Mouse (Mus musculus): ENCODE data around the gene Otud7b. TPM values are rescaled to one million over a fixed set of nuclear protein-coding genes. Genes with fewer than 3 reads are reported as not detected.

The Otud7b gene
- polyA plus RNA-seq, 1 experiment from 2014 or later = 11.3 TPM

DNA sequence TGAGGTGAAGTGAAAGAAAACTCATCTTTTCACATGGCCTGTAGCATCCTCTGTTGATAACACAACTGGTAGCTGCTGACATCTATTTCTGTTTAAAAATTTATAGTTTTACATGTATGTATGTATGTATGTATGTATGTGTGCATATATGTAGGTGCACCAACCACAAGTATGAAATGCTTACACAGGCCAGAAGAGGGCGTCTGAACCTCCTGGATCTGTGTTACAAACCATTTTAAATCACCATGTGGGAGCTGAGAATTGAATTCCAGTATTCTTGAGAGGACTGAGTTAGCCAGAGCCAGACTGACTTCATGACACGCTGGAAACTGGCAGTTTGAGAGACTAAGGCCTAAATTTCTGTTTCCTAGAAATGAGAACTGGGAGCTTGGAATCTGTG is 13.2 kb upstream of the Otud7b start:
- ATAC-seq (replicated peaks; ENCODE audit: low FRiP score) (no peak), DNase-seq (ENCODE audit: low spot score) (no peak)
- Histone ChIP-seq H3K9me3 (ENCODE audit: control insufficient read depth, low read length) (no peaks in the 10 kb centered on the region), H3K4me3 (ENCODE audit: low read depth, low read length) (no peak overlapping the region), H3K27me3 (ENCODE audit: control insufficient read depth, insufficient read depth, low read length) (no peaks in the 10 kb centered on the region), H3K27ac (ENCODE audit: low read depth, low read length) (no peak overlapping the region), H3K4me2 (ENCODE audit: low read depth, low read length, severe bottlenecking) (no peak overlapping the region), H3K4me1 (replicated peaks; ENCODE audit: control insufficient read depth, insufficient read depth, low read length) (no peaks in the 10 kb centered on the region), H3K9ac (ENCODE audit: low read length) (no peak overlapping the region), H3K36me3 (ENCODE audit: control insufficient read depth, insufficient read depth, low read length) (no peaks in the 10 kb centered on the region)
- 75% methylated on average over 2 of the region's 2 CpGs for WGBS

DNA sequence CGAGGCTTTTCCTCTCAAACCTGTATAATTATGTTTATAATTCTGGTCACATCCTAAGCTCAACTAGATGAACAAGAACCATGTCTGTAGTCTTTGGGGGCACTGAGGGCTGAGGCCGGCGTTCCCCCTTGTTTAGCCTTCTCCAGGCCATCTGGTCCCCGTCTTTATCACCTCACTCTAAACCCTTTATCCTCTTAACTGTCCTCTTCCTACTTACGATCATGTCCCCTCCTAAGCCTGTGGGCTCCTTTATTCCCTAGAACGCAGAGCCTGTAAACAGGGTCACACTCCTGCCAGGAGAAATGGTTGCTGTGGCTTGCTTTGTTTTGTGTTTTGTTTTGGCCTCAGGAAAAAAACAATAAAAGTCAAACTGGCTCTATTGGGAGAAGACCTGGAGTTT is 12.4 kb upstream of the Otud7b start:
- no peak for DNase-seq (ENCODE audit: low spot score)
- WGBS = 54% methylated on average over 6 of the region's 6 CpGs

DNA sequence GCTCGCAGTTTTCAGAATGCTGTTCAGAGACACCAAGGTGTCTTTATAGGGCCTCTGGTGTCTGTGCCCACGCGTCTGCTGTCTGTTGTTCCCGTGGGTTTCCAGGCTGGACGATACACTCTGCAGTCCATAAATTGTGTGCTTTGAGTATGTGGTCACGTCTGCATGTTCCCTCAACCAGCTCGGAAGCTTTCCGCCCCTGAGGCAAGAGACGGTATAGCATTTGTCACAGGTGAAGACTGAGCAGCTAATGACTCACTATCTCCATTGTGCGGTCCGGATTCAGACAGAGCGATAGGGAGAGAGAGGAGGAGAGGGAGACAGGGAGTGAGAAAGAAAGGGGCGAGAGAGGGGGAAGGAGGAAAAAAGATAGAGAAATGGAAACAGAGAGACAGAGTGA is 10.8 kb upstream of the Otud7b start:
- ATAC-seq (replicated peaks; ENCODE audit: low FRiP score) = no peak
- no peak overlapping the region for H3K4me3 ChIP-seq (ENCODE audit: low read depth, low read length)
- no peaks in the 10 kb centered on the region for H3K36me3 ChIP-seq (ENCODE audit: control insufficient read depth, insufficient read depth, low read length)
- no peaks in the 10 kb centered on the region for H3K9me3 ChIP-seq (ENCODE audit: control insufficient read depth, low read length)
- no peak for DNase-seq (ENCODE audit: low spot score)
- H3K4me1 ChIP-seq (replicated peaks; ENCODE audit: control insufficient read depth, insufficient read depth, low read length) = no peaks in the 10 kb centered on the region
- 72% methylated on average over 13 of the region's 13 CpGs for WGBS
- no peak overlapping the region for H3K9ac ChIP-seq (ENCODE audit: low read length)
- H3K4me2 ChIP-seq (ENCODE audit: low read depth, low read length, severe bottlenecking) = no peak overlapping the region
- H3K27me3 ChIP-seq (ENCODE audit: control insufficient read depth, insufficient read depth, low read length) = no peaks in the 10 kb centered on the region
- H3K27ac ChIP-seq (ENCODE audit: low read depth, low read length) = no peak overlapping the region

More for the DNA sequence above, 12.4 kb upstream of the Otud7b start:
- Histone ChIP-seq H3K36me3 (ENCODE audit: control insufficient read depth, insufficient read depth, low read length) (no peaks in the 10 kb centered on the region), H3K27ac (ENCODE audit: low read depth, low read length) (no peak overlapping the region), H3K4me1 (replicated peaks; ENCODE audit: control insufficient read depth, insufficient read depth, low read length) (no peaks in the 10 kb centered on the region), H3K9me3 (ENCODE audit: control insufficient read depth, low read length) (no peaks in the 10 kb centered on the region), H3K4me3 (ENCODE audit: low read depth, low read length) (no peak overlapping the region), H3K27me3 (ENCODE audit: control insufficient read depth, insufficient read depth, low read length) (no peaks in the 10 kb centered on the region), H3K9ac (ENCODE audit: low read length) (no peak overlapping the region), H3K4me2 (ENCODE audit: low read depth, low read length, severe bottlenecking) (no peak overlapping the region)
- ATAC-seq (replicated peaks; ENCODE audit: low FRiP score) = no peak

DNA sequence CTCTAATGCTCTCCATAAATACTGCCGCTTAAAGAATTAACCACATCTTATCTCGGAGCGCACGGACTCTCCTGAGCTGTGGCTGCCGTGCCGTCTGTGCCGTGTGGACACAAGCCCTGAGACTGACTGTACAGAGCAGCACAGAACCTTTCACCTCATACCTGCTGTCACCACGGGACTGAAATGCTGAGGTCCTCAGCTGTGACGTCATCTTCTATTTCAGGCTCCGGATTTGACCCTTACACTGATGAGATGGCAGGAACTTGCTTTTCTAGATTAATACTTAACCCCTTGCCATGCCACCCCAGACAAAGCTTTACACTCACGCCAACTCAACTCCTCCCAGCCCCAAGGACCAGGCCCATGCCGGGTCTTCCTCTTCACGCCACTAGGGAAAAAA is 10.1 kb upstream of the Otud7b start:
- Histone ChIP-seq H3K27me3 (ENCODE audit: control insufficient read depth, insufficient read depth, low read length) (no peaks in the 10 kb centered on the region), H3K4me2 (ENCODE audit: low read depth, low read length, severe bottlenecking) (no peak overlapping the region), H3K4me1 (replicated peaks; ENCODE audit: control insufficient read depth, insufficient read depth, low read length) (no peaks in the 10 kb centered on the region), H3K36me3 (ENCODE audit: control insufficient read depth, insufficient read depth, low read length) (no peaks in the 10 kb centered on the region), H3K4me3 (ENCODE audit: low read depth, low read length) (no peak overlapping the region), H3K9me3 (ENCODE audit: control insufficient read depth, low read length) (no peaks in the 10 kb centered on the region), H3K27ac (ENCODE audit: low read depth, low read length) (no peak overlapping the region), H3K9ac (ENCODE audit: low read length) (no peak overlapping the region)
- ATAC-seq (replicated peaks; ENCODE audit: low FRiP score) (no peak), DNase-seq (ENCODE audit: low spot score) (no peak)
- WGBS = 91% methylated on average over 13 of the region's 13 CpGs

DNA sequence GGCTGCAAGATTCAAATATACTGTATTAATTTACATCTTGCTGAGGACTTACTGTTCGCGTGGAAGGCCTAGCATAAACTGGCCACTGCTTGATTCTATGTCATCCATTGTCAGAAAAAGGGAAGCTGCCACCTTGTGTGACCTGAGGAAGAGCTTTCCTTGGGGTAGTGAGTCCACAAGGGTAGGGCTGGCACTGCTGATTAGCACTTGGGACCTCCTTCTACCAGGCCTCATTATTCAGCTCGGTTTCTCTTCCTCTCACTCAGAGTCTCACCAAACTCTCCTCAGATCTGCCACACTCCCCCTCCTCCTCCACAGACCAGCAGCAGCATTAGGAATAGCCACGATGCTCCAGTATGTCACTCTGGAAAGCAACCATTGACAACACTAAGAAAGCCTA is 6.2 kb upstream of the Otud7b start:
- DNase-seq (ENCODE audit: low spot score) (no peak), ATAC-seq (replicated peaks; ENCODE audit: low FRiP score) (no peak)
- Histone ChIP-seq H3K9me3 (ENCODE audit: control insufficient read depth, low read length) (no peaks in the 10 kb centered on the region), H3K4me3 (ENCODE audit: low read depth, low read length) (no peak overlapping the region), H3K4me2 (ENCODE audit: low read depth, low read length, severe bottlenecking) (no peak overlapping the region), H3K27ac (ENCODE audit: low read depth, low read length) (no peak overlapping the region), H3K27me3 (ENCODE audit: control insufficient read depth, insufficient read depth, low read length) (no peaks in the 10 kb centered on the region), H3K4me1 (replicated peaks; ENCODE audit: control insufficient read depth, insufficient read depth, low read length) (peaks cover 2% of the 10 kb centered on the region; the same call in 1 of the 2 replicates), H3K36me3 (ENCODE audit: control insufficient read depth, insufficient read depth, low read length) (no peaks in the 10 kb centered on the region), H3K9ac (ENCODE audit: low read length) (no peak overlapping the region)
- WGBS = 78% methylated on average over 4 of the region's 4 CpGs

DNA sequence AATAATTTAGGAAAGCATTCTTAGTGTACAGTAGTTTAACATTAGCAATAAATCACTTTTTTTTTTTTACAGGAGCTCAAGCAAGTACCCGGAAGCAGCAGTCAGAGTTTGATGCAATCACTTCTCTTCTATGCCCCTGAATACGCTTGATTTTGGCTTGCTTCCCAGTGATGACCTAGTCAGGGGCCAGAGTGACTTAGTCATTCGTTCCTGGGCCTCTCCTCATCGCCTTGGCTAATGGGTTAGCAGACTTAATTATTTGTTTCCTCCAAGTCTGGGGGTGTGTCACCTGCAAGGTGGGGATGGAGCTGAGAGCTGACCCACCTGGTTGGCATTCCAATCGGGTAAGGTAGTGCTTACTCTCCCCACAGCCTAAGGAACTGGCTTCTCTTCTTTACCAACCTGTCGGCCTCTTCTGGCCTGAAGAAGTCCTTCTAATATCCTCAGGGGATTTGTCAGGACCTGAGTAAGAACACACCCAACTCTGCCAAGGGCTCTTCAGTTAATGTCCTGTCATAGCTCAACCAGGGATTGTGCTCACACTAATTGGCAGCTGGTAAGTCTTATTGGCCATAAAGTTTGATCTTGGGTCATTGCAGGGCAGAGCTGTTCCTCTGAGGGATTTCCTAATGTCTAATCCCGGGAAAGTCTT is 5.6 kb upstream of the Otud7b start:
- Histone ChIP-seq H3K36me3 (ENCODE audit: control insufficient read depth, insufficient read depth, low read length) (no peaks in the 10 kb centered on the region), H3K9me3 (ENCODE audit: control insufficient read depth, low read length) (no peaks in the 10 kb centered on the region), H3K4me3 (ENCODE audit: low read depth, low read length) (no peak overlapping the region), H3K4me2 (ENCODE audit: low read depth, low read length, severe bottlenecking) (no peak overlapping the region), H3K9ac (ENCODE audit: low read length) (no peak overlapping the region), H3K27ac (ENCODE audit: low read depth, low read length) (no peak overlapping the region), H3K27me3 (ENCODE audit: control insufficient read depth, insufficient read depth, low read length) (no peaks in the 10 kb centered on the region), H3K4me1 (replicated peaks; ENCODE audit: control insufficient read depth, insufficient read depth, low read length) (peaks cover 2% of the 10 kb centered on the region; the same call in 1 of the 2 replicates)
- DNase-seq (ENCODE audit: low spot score) (no peak), ATAC-seq (replicated peaks; ENCODE audit: low FRiP score) (no peak)
- 72% methylated on average over 7 of the region's 7 CpGs for WGBS

DNA sequence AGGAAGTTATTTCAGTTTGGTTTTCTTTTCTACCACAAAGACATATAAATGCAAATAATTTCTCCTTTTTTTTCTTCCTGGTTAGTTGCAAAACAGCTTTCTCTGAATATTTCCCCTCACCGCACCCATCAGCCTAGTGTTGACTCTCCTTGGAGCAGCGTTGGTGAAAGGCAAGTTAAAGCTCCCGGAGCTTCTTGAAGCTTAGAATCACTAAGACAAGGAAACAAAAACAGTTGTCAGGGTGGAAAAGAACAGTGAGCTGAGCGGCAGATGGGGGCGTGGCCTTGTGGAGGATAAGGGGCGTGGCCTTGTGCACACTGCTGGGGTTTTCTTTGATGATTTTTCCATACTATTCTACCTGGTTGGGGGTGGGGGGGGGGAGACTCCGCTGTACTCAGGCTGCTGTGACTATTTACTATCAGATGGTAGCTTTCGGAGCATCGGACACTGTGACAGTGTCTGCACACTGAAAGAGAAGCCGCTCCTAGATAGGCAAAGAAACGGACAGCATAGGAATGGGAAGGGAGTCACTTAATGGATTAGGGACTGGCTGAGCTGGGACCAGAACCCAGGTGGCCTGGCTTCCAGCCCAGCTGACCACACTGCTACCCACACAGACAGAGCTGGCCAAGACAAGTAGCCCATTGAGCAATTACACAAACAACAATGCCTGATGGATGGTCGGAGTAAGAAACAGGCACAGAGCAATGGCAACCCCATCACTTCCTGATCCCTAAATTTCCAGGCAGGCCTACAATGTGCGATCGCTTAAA is 2.0 kb upstream of the Otud7b start:
- no peak overlapping the region for H3K27ac ChIP-seq (ENCODE audit: low read depth, low read length)

DNA sequence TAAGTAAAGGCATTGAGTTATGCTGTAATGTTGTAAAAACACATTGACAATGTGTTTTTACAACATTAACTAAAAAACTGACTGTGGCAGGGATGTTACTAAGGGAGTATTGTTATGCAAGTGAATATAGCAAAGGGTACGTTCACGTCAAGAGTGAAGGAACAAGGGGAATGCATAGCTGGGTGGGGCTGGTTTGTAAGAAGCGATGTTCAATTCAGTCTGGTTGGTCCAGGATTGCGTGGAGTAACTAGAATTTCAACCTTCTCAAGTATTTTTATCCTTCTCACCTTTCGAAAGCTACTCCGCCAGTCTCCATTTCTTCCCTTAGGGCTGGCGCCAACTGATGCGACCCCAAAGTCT is 446 bp upstream of the Otud7b start:
- Histone ChIP-seq H3K27me3 (ENCODE audit: control insufficient read depth, insufficient read depth, low read length) (no peaks in the 10 kb centered on the region), H3K27ac (ENCODE audit: low read depth, low read length) (peak overlapping the region; percentile 25; the same call in 1 of the 2 replicates), H3K9ac (ENCODE audit: low read length) (peak overlapping the region; percentile 84), H3K4me2 (ENCODE audit: low read depth, low read length, severe bottlenecking) (peak overlapping the region; percentile 64), H3K4me3 (ENCODE audit: low read depth, low read length) (peak overlapping the region; percentile 88), H3K9me3 (ENCODE audit: control insufficient read depth, low read length) (no peaks in the 10 kb centered on the region), H3K4me1 (replicated peaks; ENCODE audit: control insufficient read depth, insufficient read depth, low read length) (peaks cover 5% of the 10 kb centered on the region; the same call in 1 of the 2 replicates), H3K36me3 (ENCODE audit: control insufficient read depth, insufficient read depth, low read length) (no peaks in the 10 kb centered on the region)
- no peak for DNase-seq (ENCODE audit: low spot score)
- 4% methylated on average over 8 of the region's 8 CpGs for WGBS
- peak; percentile 54 for ATAC-seq (replicated peaks; ENCODE audit: low FRiP score)

More for the DNA sequence above, 2.0 kb upstream of the Otud7b start:
- H3K4me2 ChIP-seq (ENCODE audit: low read depth, low read length, severe bottlenecking) = peak overlapping the region; percentile 39
- no peaks in the 10 kb centered on the region for H3K9me3 ChIP-seq (ENCODE audit: control insufficient read depth, low read length)
- WGBS = 16% methylated on average over 14 of the region's 14 CpGs
- no peaks in the 10 kb centered on the region for H3K36me3 ChIP-seq (ENCODE audit: control insufficient read depth, insufficient read depth, low read length)
- no peaks in the 10 kb centered on the region for H3K27me3 ChIP-seq (ENCODE audit: control insufficient read depth, insufficient read depth, low read length)
- H3K4me1 ChIP-seq (replicated peaks; ENCODE audit: control insufficient read depth, insufficient read depth, low read length) = peaks cover 5% of the 10 kb centered on the region; the same call in 1 of the 2 replicates
- DNase-seq (ENCODE audit: low spot score) (peak; percentile 78), ATAC-seq (replicated peaks; ENCODE audit: low FRiP score) (no peak)
- peak overlapping the region; percentile 27 for H3K9ac ChIP-seq (ENCODE audit: low read length)
- peak overlapping the region; percentile 16; the same call in 1 of the 2 replicates for H3K4me3 ChIP-seq (ENCODE audit: low read depth, low read length)

All from forebrain, embryonic 11.5 days (tissue).